Mouse (Mus musculus): ENCODE data around the gene Ccdc167. TPM values are rescaled to one million over a fixed set of nuclear protein-coding genes. Genes with fewer than 3 reads are reported as not detected.

The Ccdc167 gene
- total RNA-seq, 2 experiments from 2014 or later: 5.9 to 6.3 TPM

DNA sequence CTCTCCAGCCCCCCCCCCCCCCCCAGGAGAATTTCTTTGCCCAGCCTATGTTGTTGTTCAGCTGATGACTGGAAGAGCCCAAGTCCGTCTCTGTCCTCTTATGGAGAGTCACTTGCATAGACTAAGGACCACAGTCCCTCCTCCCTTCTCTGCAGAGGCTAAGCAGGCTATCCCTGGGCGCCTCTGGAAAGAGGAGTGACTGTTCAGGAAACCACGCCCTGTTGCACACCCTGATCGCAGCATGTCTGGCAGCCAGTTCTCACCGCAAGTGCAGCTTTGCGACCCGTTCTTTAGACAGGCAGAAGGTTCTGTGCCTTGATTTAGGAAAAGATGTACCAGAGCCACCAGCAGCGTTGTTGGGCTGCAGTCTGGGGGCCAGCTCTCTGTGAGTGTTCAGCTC is 78.9 kb downstream of the Ccdc167 start:
- no peak for DNase-seq (ENCODE audit: low spot score)

DNA sequence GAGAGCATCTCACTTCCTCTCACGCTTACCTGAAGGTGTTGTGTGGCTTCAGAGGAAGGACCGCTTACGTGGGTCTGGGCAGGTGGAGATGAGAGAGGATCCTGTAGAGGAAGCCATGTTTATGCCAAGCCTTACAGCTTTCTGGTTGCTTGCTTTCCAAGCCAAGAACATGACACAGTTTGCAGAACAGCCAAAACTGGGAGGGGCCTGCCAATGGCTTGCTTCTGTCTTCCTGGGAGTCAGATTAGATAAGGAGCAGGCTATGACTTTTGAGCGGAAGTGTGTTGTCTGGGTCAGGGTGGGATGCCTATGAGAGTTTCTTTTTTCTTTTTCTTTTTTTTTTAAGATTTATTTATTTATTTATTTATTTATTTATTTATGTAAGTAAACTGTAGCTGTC is 79.5 kb downstream of the Ccdc167 start:
- DNase-seq (ENCODE audit: low spot score): peak; percentile 34

Other genes with a start within 250 kb of the Ccdc167 start
- gene Pim1, start 226.3 kb downstream of the Ccdc167 start, total RNA-seq (2021): 10 to 100 TPM; 18.8 to 25.4 TPM
- gene Gm17657, start 167.4 kb downstream of the Ccdc167 start, total RNA-seq (2021): not detected
- gene Tbc1d22b, start 167.3 kb downstream of the Ccdc167 start, total RNA-seq (2021): 10 to 100 TPM in 1 of 2 experiments, 1 to 10 TPM in 1; 9.2 to 10.7 TPM
- not detected for gene Tmem217, start 164.7 kb downstream of the Ccdc167 start, total RNA-seq (2021)
- 10 to 100 TPM; 17.4 to 20.1 TPM for gene Rnf8, start 102.3 kb downstream of the Ccdc167 start, total RNA-seq (2021)
- gene Gm28043, start 102.2 kb downstream of the Ccdc167 start, total RNA-seq (2021): under 1 TPM; 0.66 to 0.71 TPM
- 10 to 100 TPM; 39.4 to 43.5 TPM for gene Cmtr1, start 56.4 kb downstream of the Ccdc167 start, total RNA-seq (2021)